Mouse (Mus musculus): Measurements from ENCODE around the gene Zfp787. TPM values are rescaled to one million over a fixed set of nuclear protein-coding genes. Genes with fewer than 3 reads are reported as not detected.
A peak's percentile ranks its signal among the peaks of the same experiment; 100 is the strongest.

Gene Zfp787
- polyA plus RNA-seq, 1 experiment from 2014 or later, result 27.6 TPM

DNA sequence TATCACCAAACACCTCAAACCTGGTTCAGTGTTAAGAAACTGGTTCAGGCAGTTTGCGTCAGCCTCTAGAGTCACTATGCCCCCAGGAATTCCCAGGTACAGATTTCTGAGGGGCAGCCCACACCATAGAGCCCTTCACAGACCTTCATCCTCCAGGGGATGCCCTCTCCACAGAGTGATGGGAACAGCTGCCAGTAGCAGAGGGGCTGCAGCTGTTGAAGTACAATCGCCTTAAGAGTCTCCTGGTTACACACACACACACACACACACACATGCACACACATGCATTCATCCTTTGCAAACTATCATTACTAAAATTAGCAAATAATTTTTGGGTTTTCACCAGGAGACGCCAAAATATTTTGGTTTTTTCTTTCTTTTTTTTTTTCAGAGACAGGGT is 3.8 kb upstream of the Zfp787 start:
- no peaks in the 10 kb centered on the region for H3K27me3 ChIP-seq
- H3K4me2 ChIP-seq (replicated peaks), result no peak overlapping the region
- no peak overlapping the region for H3K4me3 ChIP-seq (replicated peaks)
- no peaks in the 10 kb centered on the region for H3K36me3 ChIP-seq
- no peak overlapping the region for H3K27ac ChIP-seq
- no peaks in the 10 kb centered on the region for H3K9me3 ChIP-seq
- peaks cover 10% of the 10 kb centered on the region for H3K4me1 ChIP-seq (replicated peaks)
- WGBS, result 89% methylated on average over 3 of the region's 3 CpGs
- no peak for ATAC-seq
- H3K9ac ChIP-seq (replicated peaks), result no peak overlapping the region

DNA sequence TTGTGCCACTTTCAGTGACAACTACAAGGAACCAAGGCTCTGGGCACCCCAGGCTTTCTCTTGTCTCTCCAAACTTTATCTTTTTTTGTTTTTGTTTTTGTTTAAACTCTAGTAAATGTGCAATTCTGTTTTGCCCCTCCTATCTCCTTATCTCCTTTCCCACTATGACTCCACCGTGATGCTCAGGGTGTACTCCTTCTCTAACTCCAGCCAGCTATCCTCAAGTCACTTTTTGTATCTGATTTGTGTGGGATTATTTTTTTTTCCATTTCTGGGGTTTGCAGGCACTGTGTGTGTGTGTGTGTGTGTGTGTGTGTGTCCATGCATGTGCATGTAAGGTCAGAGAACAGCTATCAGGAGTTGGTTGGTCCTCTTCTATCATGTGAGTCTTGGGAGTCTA is 1.7 kb upstream of the Zfp787 start:
- no peaks in the 10 kb centered on the region for H3K36me3 ChIP-seq
- no peak overlapping the region for H3K27ac ChIP-seq
- H3K4me2 ChIP-seq (replicated peaks), result no peak overlapping the region
- ATAC-seq, result no peak
- peaks cover 26% of the 10 kb centered on the region for H3K4me1 ChIP-seq (replicated peaks)
- WGBS, result 87% methylated on average over 1 of the region's 1 CpGs
- H3K9me3 ChIP-seq, result no peaks in the 10 kb centered on the region
- no peaks in the 10 kb centered on the region for H3K27me3 ChIP-seq
- H3K4me3 ChIP-seq (replicated peaks), result no peak overlapping the region
- no peak overlapping the region for H3K9ac ChIP-seq (replicated peaks)

DNA sequence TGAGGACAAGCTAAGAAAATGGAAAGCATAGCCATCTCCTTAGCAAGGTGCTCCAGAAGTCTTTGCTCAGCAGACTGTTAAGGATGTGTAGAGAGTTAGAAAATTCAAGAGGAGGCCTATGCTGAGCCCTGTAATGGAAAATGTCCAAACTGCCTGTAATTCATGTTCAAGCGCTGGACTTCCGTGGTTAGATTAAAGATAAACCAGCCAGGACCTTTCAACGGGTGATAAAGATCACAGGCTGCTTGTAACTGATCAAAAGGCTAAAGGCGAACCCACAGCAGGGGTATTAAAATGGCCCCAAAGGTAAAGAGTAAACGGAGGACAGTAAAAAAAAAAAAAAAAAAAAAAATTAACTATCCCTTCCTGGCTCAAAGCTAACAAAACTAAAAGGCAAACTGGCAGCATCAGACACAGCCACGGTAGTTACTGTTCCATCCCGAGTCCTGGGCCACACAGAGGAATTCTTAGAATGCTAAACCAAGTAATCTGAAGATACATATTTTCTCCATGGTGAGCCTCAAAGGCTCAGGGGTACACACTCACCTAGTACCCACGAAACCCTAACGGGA is 1.2 kb upstream of the Zfp787 start:
- ATAC-seq, result no peak
- no peak overlapping the region for H3K27ac ChIP-seq
- H3K4me2 ChIP-seq (replicated peaks), result peak overlapping the region; percentile 94
- no peaks in the 10 kb centered on the region for H3K36me3 ChIP-seq
- H3K4me3 ChIP-seq (replicated peaks), result peak overlapping the region; percentile 68
- H3K4me1 ChIP-seq (replicated peaks), result peaks cover 29% of the 10 kb centered on the region
- H3K9me3 ChIP-seq, result no peaks in the 10 kb centered on the region
- 77% methylated on average over 9 of the region's 9 CpGs for WGBS
- H3K9ac ChIP-seq (replicated peaks), result peak overlapping the region; percentile 47
- H3K27me3 ChIP-seq, result no peaks in the 10 kb centered on the region

DNA sequence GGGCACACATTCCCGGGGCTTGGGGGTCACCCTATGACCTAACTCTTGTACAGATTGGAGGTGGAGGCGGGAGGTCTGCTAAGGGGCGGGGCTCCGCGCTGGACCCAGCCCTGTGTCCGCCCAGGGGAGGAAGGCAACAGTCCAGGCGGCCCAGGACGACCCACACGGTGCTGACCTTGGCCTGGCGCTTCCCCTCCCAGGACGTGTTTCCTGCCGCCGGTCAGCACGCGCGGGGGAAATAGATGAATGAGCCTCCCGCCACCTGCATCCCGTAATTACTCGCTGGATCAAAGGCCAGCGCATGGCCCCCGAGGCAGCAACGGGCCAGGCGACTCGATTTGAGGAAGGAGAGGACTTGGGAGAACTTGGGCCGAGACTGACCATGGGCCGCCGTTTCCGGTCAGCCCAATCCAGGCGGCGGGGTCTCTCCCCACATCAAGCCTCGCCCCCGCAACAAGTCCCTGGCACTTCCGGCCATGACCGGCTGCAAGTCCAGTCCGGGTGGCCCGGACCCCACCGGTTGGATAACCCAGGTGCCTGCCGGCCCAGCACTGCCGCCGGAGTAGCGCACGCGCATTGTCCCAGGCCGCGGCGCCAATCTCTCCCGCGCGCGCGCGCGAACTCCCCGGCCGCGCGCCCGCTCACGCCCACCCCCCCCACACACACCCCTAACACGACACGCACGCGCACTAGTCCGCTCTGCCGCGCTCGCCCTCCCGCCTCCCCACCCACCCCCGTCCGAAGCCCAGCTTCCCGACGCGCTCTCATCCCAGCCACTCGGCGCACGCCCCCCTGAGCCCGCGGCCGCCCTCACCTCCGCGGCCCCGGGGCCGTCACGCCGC is 545 bp downstream of the Zfp787 start:
- Histone ChIP-seq H3K4me2 (replicated peaks) (peak overlapping the region; percentile 94), H3K36me3 (no peaks in the 10 kb centered on the region), H3K9me3 (no peaks in the 10 kb centered on the region), H3K4me1 (replicated peaks) (peaks cover 31% of the 10 kb centered on the region), H3K27me3 (no peaks in the 10 kb centered on the region), H3K4me3 (replicated peaks) (peak overlapping the region; percentile 68), H3K27ac (peak overlapping the region; percentile 94), H3K9ac (replicated peaks) (peak overlapping the region; percentile 91)
- ATAC-seq, result peak; percentile 78
- under 1% methylated on average over 72 of the region's 85 CpGs for WGBS

DNA sequence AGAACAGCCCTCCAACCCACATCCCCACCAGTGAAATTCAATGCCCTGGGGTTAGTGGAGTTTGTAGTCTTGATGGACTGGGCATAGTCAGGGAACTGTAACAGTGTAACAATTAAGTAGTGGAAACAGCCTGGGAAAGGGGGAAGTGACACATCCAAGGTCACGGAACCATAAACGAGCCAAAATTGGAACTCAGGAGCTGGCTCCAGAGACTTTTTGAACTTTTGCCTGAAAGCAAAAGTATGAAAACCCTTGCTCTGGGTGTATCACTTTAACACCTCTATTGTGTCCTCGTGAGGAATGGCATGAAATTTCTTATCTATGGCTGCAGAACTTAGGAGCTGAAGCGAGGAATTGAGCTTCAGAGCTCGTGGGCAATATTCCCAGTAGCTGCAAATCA is 1.6 kb downstream of the Zfp787 start:
- Histone ChIP-seq H3K36me3 (no peaks in the 10 kb centered on the region), H3K27me3 (no peaks in the 10 kb centered on the region), H3K4me2 (replicated peaks) (peak overlapping the region; percentile 94), H3K9me3 (no peaks in the 10 kb centered on the region), H3K27ac (no peak overlapping the region), H3K4me3 (replicated peaks) (peak overlapping the region; percentile 68), H3K4me1 (replicated peaks) (peaks cover 32% of the 10 kb centered on the region), H3K9ac (replicated peaks) (peak overlapping the region; percentile 91)
- no peak for ATAC-seq
- WGBS, result 87% methylated on average over 5 of the region's 5 CpGs

DNA sequence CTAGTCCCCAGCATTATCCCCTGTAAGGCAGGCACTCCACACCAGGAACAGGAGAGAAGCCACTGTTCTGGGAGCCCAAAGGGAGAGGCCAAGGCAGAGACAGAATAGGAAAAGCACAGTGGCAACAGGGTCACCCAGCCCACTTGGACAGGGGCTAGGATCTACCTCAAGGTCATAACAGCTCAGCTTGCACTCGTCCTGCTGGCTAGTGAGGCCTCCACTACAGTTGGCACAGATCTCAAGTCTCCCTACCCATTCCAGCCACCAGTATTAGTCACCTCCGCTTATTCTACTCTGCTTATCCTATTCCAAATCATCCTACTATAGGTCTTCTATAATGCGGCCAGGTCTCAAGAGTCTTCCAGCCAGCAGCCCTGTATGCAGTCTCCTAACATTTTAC is 2.7 kb downstream of the Zfp787 start:
- 90% methylated on average over 3 of the region's 3 CpGs for WGBS
- H3K27ac ChIP-seq, result no peak overlapping the region
- H3K4me3 ChIP-seq (replicated peaks), result no peak overlapping the region
- no peak overlapping the region for H3K9ac ChIP-seq (replicated peaks)
- H3K27me3 ChIP-seq, result no peaks in the 10 kb centered on the region
- H3K9me3 ChIP-seq, result no peaks in the 10 kb centered on the region
- H3K36me3 ChIP-seq, result no peaks in the 10 kb centered on the region
- H3K4me1 ChIP-seq (replicated peaks), result peaks cover 38% of the 10 kb centered on the region
- ATAC-seq, result no peak
- H3K4me2 ChIP-seq (replicated peaks), result no peak overlapping the region

DNA sequence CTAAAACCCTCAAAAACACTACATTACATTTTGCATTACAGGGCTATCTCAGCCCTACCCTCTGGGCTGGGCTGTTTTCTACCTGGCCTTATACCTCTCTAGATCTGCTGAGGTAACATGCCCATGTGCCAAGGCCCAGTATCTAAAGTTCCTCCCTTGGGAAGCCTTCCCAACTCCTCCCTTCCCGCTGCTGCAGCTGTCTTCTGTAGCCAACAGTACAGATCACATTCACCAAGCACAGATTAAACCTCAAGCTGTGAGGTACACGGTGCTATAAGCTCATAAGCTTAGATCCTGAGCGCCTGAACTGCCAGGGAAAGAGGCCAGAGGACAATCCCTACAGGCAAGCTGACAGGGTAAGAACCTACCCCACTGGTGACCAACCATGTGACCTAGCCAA is 3.8 kb downstream of the Zfp787 start:
- Histone ChIP-seq H3K4me3 (replicated peaks) (no peak overlapping the region), H3K4me2 (replicated peaks) (no peak overlapping the region), H3K27me3 (no peaks in the 10 kb centered on the region), H3K9ac (replicated peaks) (no peak overlapping the region), H3K4me1 (replicated peaks) (peaks cover 38% of the 10 kb centered on the region), H3K9me3 (no peaks in the 10 kb centered on the region), H3K36me3 (no peaks in the 10 kb centered on the region), H3K27ac (no peak overlapping the region)
- 81% methylated on average over 3 of the region's 3 CpGs for WGBS
- ATAC-seq, result no peak

DNA sequence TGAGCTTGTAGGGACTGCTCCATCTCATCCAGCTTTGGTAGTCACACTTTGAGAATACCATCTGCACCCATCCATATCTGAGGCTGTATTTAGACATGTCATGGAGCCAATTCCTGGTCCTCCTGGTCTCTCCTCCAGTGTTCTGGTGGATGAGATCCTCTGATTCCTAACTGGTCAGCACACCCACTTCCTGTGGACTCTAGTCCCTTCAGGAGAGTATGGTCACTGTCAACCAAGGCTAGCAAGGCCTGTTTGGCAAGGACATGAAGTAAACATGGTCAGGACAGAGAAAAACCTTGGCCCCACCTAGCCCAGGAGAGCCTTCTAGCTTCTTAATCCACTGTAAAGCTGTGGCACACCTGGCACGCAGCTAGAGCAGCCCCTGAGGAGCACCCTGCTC is 4.5 kb downstream of the Zfp787 start:
- Histone ChIP-seq H3K9ac (replicated peaks) (no peak overlapping the region), H3K9me3 (no peaks in the 10 kb centered on the region), H3K4me1 (replicated peaks) (peaks cover 33% of the 10 kb centered on the region), H3K4me2 (replicated peaks) (no peak overlapping the region), H3K27me3 (no peaks in the 10 kb centered on the region), H3K36me3 (no peaks in the 10 kb centered on the region), H3K4me3 (replicated peaks) (no peak overlapping the region), H3K27ac (no peak overlapping the region)
- 94% methylated on average over 1 of the region's 1 CpGs for WGBS
- ATAC-seq, result no peak

DNA sequence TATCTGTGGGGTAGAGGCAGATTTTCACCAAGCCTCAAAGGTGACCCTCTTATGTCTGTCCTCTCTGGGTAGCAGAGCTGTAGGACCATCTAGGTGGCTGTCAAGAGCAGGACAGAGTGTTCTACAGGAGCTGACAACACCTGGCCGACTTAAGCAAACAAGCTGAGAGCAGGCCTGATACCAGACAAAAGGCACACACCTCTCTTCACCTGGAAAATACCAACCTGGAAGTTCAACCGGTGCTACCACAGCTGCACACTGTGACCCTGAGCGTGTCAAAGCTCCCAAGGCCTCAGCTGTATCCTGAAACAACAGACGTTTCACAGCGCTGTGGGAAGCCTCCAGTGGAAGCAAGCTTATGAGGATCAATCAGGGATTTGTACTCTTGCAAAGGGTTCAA is 8.1 kb downstream of the Zfp787 start:
- Histone ChIP-seq H3K36me3 (no peaks in the 10 kb centered on the region; the same call in 1 of the 2 replicates), H3K4me1 (replicated peaks) (peaks cover 26% of the 10 kb centered on the region), H3K9ac (replicated peaks) (no peak overlapping the region), H3K27ac (no peak overlapping the region), H3K9me3 (no peaks in the 10 kb centered on the region), H3K4me2 (replicated peaks) (no peak overlapping the region), H3K4me3 (replicated peaks) (no peak overlapping the region), H3K27me3 (no peaks in the 10 kb centered on the region)
- ATAC-seq, result no peak
- 89% methylated on average over 5 of the region's 5 CpGs for WGBS

DNA sequence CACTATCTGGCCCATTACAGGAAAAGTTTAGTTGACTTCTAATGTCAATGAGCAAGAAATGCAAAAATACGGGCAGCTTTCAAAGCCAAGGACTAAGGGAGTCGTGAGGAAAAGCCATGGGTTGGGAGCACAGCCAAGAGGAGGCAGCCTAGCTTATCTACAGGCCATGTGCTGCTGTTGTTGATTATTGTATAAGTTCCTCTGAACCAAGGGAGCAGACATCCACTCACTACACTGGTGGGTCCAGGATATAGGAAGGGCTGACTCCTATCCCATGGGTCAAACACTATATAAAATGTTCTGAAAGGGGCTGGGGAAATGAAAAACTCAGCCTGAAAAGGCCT is 8.8 kb downstream of the Zfp787 start:
- ATAC-seq, result no peak
- H3K27me3 ChIP-seq, result no peaks in the 10 kb centered on the region
- H3K4me3 ChIP-seq (replicated peaks), result no peak overlapping the region
- H3K27ac ChIP-seq, result no peak overlapping the region
- no peaks in the 10 kb centered on the region for H3K9me3 ChIP-seq
- no peak overlapping the region for H3K9ac ChIP-seq (replicated peaks)
- WGBS, result 90% methylated on average over 2 of the region's 2 CpGs
- H3K36me3 ChIP-seq, result peaks cover 3% of the 10 kb centered on the region
- H3K4me1 ChIP-seq (replicated peaks), result peaks cover 23% of the 10 kb centered on the region
- H3K4me2 ChIP-seq (replicated peaks), result no peak overlapping the region

DNA sequence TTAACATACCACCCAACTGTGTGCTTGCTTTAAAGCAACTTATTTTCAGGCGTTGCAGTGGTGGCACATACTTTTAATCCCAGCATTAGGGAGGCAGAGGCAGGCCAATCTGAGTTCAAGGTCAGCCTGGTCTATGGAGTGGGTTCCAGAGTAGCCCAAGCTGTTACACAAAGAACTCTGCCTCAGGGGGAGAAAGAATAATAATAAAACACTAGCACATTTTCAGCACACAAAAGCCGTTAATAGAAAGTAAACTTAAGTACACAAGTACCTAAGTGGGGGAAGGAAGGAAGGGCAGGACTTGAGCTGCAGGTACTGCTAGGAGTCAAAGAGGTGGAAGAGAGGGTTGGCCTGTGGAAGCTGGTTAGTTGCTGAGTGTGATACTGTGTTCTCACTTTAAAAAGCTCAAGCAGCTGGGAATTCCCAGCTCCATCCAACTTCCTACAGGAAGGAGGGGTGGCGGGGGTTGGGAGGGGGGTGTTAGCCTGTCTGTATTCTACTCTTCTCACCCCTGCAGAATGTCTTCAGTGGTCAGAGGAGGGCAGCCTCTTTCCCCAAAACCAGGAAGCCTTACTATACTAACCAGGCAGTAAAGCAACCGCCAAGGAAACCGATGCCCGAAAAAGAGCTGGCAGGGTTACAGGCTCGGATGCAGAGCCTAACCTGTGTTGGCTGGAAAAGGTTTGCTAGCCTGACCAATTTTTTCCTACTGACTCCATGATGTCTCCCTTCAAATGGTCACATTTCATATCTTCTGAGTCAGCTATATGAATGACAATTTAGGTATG is 9.4 kb downstream of the Zfp787 start:
- peaks cover 8% of the 10 kb centered on the region for H3K36me3 ChIP-seq
- peaks cover 21% of the 10 kb centered on the region for H3K4me1 ChIP-seq (replicated peaks)
- no peak overlapping the region for H3K4me2 ChIP-seq (replicated peaks)
- no peaks in the 10 kb centered on the region for H3K9me3 ChIP-seq
- no peak overlapping the region for H3K4me3 ChIP-seq (replicated peaks)
- H3K27ac ChIP-seq, result no peak overlapping the region
- H3K27me3 ChIP-seq, result no peaks in the 10 kb centered on the region
- no peak overlapping the region for H3K9ac ChIP-seq (replicated peaks)
- no peak for ATAC-seq
- WGBS, result 93% methylated on average over 7 of the region's 7 CpGs

Data from midbrain, embryonic 13.5 days (tissue).